Mouse (Mus musculus) embryonic fibroblast, embryonic 13.5 days (primary cell): Measurements from ENCODE around the gene Tspan32.

ENCODE experiments used
- CTCF ChIP-seq: IDR thresholded peaks from 2 replicates; pipeline ENCODE4 v1.5.1; 2011; ENCODE audit warnings: mild to moderate bottlenecking, control low read depth, low read length, moderate library complexity, borderline replicate concordance; ENCODE audit not compliant: insufficient read depth
- POLR2A ChIP-seq: IDR thresholded peaks from 2 replicates; pipeline ENCODE4 v1.6.1; 2011; ENCODE audit warnings: low read depth, mild to moderate bottlenecking, control low read depth, low read length, moderate library complexity

DNA sequence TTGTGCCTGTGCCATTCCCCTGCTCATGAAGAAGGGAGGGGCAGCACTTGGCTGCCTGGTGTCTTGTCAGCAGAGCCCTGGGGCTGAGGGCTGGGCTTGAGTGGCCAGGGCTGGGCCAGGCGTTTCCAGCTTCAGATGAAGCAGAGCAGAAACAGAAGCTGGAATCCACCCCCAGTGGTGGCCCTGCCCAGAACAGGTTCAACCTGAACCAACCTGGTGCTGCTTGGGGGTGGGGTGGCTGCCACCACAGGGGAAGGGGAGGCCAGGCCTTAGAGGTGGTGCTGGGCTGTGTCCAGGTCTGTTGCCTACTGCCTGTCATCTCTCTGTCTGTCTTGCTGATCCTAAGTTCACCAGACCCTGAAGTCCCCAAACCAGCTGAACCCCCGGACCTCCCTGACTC, 48.8 kb upstream of the Tspan32 start:
- TF ChIP-seq CTCF (no peak), POLR2A (no peak)
